Mouse (Mus musculus) hindbrain, embryonic 14.5 days (tissue): ENCODE results near the gene Atp1b1. TPM values are rescaled to one million over a fixed set of nuclear protein-coding genes. Genes with fewer than 3 reads are reported as not detected.

Source experiments
- ATAC-seq: fragments of 200-750 bp; cut with Nextera tagmentation; 2 replicates; pipeline ENCODE4 v1.8.0; 2017; ENCODE audit warnings: moderate number of reproducible peaks, mild to moderate bottlenecking, moderate TSS enrichment, moderate library complexity; ENCODE audit not compliant: low FRiP score
- DNase-seq: peaks from one replicate; pipeline ENCODE4 v3.0.0-alpha.2; 2015; ENCODE audit warnings: low spot score
- H3K27ac ChIP-seq: fragments of 300-500 bp; sonication (generic); 2 replicates; pipeline ENCODE4 v1.5.1; 2014; ENCODE audit warnings: mild to moderate bottlenecking, moderate library complexity
- H3K27me3 ChIP-seq: fragments of 300-500 bp; sonication (generic); 2 replicates; pipeline ENCODE4 v1.6.1; 2014; ENCODE audit warnings: mild to moderate bottlenecking, low read length, mixed read lengths; ENCODE audit not compliant: control insufficient read depth, insufficient read depth
- H3K36me3 ChIP-seq: fragments of 300-500 bp; sonication (generic); replicated peaks from 2 replicates; pipeline ENCODE4 v1.6.1; 2014; ENCODE audit not compliant: control insufficient read depth, insufficient read depth
- H3K4me1 ChIP-seq: fragments of 300-500 bp; sonication (generic); replicated peaks from 2 replicates; pipeline ENCODE4 v1.6.1; 2014; ENCODE audit warnings: antibody characterized with exemption, low read length, mixed read lengths; ENCODE audit not compliant: control insufficient read depth, insufficient read depth
- H3K4me2 ChIP-seq: fragments of 300-500 bp; sonication (generic); replicated peaks from 2 replicates; pipeline ENCODE4 v1.6.1; 2014; ENCODE audit warnings: mild to moderate bottlenecking, moderate library complexity
- H3K4me3 ChIP-seq: fragments of 300-500 bp; sonication (generic); replicated peaks from 2 replicates; pipeline ENCODE4 v1.5.1; 2014; ENCODE audit warnings: mild to moderate bottlenecking, low read length
- H3K9ac ChIP-seq: fragments of 300-500 bp; sonication (generic); 2 replicates; pipeline ENCODE4 v1.6.1; 2014
- H3K9me3 ChIP-seq: fragments of 300-500 bp; sonication (generic); 2 replicates; pipeline ENCODE4 v1.6.1; 2016; ENCODE audit warnings: low read length; ENCODE audit not compliant: control insufficient read depth
- WGBS: fragments of 180-500 bp; shearing (Covaris S2); extraction: QIAGEN DNeasy Blood & Tissue Kit; methylation state at CpG from one replicate; pipeline ENCODE4 v1.1.7; 2014; 5-methylcytosine and 5-hydroxymethylcytosine counted together
- polyA plus RNA-seq: library from polyadenylated mRNA; unstranded; fragments of >200 nt; fragmentation: Nextera tagmentation; extraction: Ambion mirVana; gene quantifications from 2 replicates; pipeline ENCODE4 v1.2.1, GENCODE M21; 2014

Gene Atp1b1
- polyA plus RNA-seq: 237 and 333 TPM in 2 replicates

DNA sequence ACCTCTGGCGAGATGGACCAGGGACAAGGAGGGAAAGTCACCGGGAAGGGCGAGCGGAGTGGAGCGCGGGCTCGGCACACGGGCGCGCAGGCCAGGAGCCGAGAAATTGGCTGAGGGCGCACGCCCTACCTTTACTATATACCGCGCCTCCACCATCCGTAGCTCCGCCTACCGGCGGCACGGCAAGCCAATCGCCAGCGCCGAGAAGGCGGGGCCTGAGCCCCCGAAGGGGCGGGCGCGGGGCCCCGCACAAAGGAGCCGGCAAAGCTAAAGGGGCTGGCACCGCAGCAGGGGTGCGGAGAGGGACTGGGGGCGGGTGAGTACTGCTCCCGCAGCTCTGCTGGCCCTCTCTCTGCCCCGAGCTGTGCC lies at the start of gene Atp1b1:
Atp1b1 (minus strand) TSS at position 111 of the 369 bp plus-strand sequence.
- under 1% methylated on average over 34 of the region's 35 CpGs for WGBS
- peak; percentile 95 for ATAC-seq
- DNase-seq: peak; percentile 92

DNA sequence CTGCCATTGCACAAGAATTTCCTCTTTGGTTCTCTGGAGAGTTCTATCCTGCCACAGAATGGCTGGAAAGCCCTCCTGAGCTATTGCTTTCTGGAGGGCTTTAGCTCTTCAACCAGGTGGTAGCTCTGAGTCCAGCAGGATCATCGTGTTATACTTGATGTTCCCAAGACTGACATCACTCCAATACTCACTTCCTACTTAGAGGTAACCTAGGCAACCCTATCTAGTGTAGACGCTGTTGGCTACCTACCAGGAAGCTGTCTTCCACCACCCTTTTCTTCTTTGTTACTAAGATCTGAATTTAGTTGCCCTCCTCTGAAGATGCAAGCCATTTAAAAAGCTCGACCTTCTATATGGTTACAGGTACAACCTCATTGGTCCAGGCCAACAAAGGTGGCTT lies 46.9 kb upstream of the Atp1b1 start:
- WGBS: 85% methylated on average over 3 of the region's 3 CpGs
- no peak for ATAC-seq
- Histone ChIP-seq H3K9ac (no peak overlapping the region), H3K4me2 (no peak overlapping the region), H3K4me1 (no peaks in the 10 kb centered on the region), H3K4me3 (no peak overlapping the region), H3K36me3 (no peaks in the 10 kb centered on the region), H3K27me3 (no peaks in the 10 kb centered on the region), H3K9me3 (no peaks in the 10 kb centered on the region), H3K27ac (no peak overlapping the region)
- no peak for DNase-seq

More for the DNA sequence above, at the start of gene Atp1b1:
- peak within 1 kb of the TSS; percentile 82 for H3K4me2 ChIP-seq
- no peaks in the 10 kb centered on the region for H3K27me3 ChIP-seq
- peak within 1 kb of the TSS; percentile 97 for H3K27ac ChIP-seq
- peak within 1 kb of the TSS; percentile 92 for H3K9ac ChIP-seq
- no peaks in the 10 kb centered on the region for H3K9me3 ChIP-seq
- peak within 1 kb of the TSS; percentile 87 for H3K4me3 ChIP-seq
- peaks cover 46% of the 10 kb centered on the region for H3K4me1 ChIP-seq
- H3K36me3 ChIP-seq: peaks cover 6% of the 10 kb centered on the region; the same call in 1 of the 2 replicates

DNA sequence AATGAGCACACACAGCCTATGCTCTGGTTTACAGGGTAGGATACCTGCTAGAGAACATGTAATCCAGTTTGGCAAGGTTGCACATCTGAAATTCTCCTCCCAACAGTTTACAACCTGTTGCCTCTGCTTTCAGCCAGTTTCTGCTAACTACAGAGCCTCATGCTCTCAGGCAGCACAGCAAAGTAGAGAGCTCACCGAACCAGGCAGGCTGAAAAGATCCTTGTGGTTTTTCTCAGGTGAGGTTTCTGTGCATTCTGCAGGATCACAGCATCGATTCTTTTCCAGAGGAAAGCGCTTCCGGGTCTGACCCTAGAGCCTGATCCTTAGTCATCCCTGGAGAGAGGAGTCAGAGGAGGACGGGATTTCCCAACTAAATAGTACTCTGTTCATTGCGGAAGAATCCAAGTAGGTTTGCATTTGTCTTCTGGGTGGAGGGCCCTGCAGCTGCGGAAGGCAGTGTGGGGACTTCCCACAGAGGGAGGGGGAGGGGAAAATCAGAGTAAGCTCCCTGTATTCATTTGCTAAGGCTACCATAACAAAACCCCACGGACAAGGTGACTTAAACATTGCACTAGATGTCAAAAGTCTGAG lies 45.1 kb upstream of the Atp1b1 start:
- H3K36me3 ChIP-seq: no peaks in the 10 kb centered on the region
- H3K27me3 ChIP-seq: no peaks in the 10 kb centered on the region
- no peak for ATAC-seq
- H3K4me1 ChIP-seq: no peaks in the 10 kb centered on the region
- H3K4me2 ChIP-seq: no peak overlapping the region
- no peak for DNase-seq
- 53% methylated on average over 8 of the region's 8 CpGs for WGBS
- no peaks in the 10 kb centered on the region for H3K9me3 ChIP-seq
- H3K9ac ChIP-seq: no peak overlapping the region
- no peak overlapping the region for H3K27ac ChIP-seq
- no peak overlapping the region for H3K4me3 ChIP-seq

DNA sequence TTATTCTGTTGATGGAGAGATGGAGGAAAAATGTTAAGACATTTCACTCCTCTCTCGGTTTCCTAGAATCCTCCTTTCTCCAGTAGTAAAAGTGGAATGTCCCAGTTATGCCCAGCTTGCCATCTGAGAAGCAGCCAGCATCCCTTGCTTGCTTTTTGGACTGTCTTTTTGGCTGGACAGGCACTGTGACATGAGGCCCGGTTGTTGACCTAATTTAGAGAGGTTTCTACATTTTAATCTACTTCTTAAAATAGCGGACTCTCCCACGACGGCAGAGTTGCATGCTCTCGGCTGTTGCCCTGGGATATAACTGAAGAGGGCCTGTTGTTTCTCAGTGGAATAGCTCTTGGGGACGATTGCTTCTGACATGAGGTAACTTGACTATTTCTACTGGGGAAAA lies 44.1 kb upstream of the Atp1b1 start:
- Histone ChIP-seq H3K9ac (no peak overlapping the region), H3K4me3 (no peak overlapping the region), H3K4me2 (no peak overlapping the region), H3K27me3 (no peaks in the 10 kb centered on the region), H3K36me3 (no peaks in the 10 kb centered on the region), H3K4me1 (no peaks in the 10 kb centered on the region), H3K27ac (no peak overlapping the region), H3K9me3 (no peaks in the 10 kb centered on the region)
- DNase-seq (no peak), ATAC-seq (no peak)
- whole genome bisulfite sequencing: 86% methylated on average over 7 of the region's 7 CpGs

DNA sequence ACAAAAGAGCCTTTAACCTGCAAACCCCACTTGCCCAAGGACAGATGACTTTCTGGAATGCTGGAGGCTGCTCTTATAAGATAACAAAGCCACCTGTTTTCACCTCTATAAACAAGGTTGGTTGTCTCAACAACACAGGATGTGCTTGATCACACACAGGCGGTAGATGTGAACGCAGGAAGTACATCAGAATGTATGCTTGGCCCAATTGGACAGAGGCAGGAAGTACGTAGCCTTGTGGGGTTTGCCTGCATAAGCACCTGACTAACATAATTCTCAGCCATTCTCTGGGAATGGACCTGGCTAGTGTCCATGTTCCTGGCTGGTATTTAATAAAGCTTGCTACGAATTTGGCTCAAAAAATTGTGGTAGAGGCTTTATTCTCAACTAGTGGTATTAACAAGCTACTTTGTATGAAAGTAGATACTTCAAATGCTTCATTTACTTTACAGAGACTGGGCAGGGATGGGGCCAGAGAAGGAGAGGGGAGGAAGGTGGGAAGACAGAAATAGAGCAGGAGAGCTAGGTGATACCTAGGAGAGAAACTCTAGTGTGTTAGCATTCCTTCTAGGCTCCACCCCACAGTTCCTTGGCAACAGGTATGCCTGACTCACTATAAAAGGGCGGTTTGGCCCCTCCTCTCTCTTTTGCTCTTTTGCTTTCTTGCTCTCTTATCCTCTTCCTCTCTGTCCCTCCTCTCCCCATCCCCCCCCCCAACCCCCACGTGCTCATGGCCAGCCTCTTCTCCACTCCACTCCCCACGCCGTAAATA lies 36.8 kb upstream of the Atp1b1 start:
- no peaks in the 10 kb centered on the region for H3K36me3 ChIP-seq
- no peaks in the 10 kb centered on the region for H3K27me3 ChIP-seq
- no peak overlapping the region for H3K4me2 ChIP-seq
- ATAC-seq: no peak
- no peak for DNase-seq
- H3K9me3 ChIP-seq: no peaks in the 10 kb centered on the region
- no peak overlapping the region for H3K9ac ChIP-seq
- H3K4me1 ChIP-seq: no peaks in the 10 kb centered on the region
- no peak overlapping the region for H3K4me3 ChIP-seq
- no peak overlapping the region for H3K27ac ChIP-seq
- 70% methylated on average over 8 of the region's 8 CpGs for WGBS

DNA sequence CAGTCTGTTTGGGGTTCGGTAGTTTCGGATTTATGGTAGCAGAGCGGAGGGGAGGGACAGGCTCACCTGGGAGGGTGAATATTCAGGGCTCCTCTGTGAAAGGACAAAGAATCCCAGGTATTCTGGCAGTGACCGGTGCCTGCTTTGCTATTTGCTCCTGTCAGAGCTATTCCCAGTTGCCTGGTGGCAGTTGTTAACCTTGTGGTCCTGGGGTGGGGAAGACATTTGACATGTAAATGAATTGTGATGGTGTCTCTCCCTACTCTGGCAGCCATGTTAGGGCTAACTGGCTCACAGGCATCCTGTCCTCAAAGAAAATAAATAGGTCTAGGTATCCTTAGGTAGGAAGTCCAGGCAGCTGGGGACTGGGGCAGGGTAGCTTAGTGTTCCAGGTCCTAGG lies 36.1 kb upstream of the Atp1b1 start:
- ATAC-seq (no peak), DNase-seq (no peak)
- Histone ChIP-seq H3K9ac (no peak overlapping the region), H3K27me3 (no peaks in the 10 kb centered on the region), H3K36me3 (no peaks in the 10 kb centered on the region), H3K4me1 (no peaks in the 10 kb centered on the region), H3K4me3 (no peak overlapping the region), H3K9me3 (no peaks in the 10 kb centered on the region), H3K4me2 (no peak overlapping the region), H3K27ac (no peak overlapping the region)
- WGBS: 60% methylated on average over 4 of the region's 4 CpGs

DNA sequence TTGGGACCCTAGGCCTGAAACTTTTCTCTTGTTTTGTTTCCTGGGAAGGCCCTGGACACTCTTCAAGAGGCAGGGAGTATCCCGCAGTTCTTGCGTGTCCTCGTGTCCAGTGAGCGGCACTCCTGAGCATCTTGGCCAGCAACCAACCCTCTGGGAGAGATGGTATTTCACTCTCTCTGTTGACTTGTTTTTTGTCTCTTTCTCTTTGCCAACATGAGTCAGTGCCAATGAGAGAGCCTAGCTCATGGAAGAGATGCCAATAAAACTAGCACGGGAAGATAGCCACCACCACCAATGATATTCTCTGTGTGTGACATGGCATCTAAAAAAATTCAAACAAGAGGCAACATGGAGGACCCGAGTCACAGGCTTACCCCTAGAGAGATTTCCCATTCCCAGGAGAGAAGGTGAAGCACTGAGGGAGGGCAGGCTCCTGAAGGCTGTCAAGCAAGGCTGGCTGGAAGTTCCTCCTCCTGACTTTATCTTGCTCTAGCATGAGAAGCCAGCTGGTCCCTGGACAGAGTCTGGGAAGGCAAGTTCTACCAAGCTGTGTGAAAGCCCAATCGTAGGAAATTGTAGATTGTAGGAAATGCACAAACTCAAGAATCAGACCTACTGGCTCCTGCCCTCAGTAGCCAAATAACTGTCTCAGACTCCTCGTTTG lies 35.0 kb upstream of the Atp1b1 start:
- Histone ChIP-seq H3K4me2 (no peak overlapping the region), H3K4me1 (no peaks in the 10 kb centered on the region)
- WGBS: 77% methylated on average over 8 of the region's 8 CpGs

DNA sequence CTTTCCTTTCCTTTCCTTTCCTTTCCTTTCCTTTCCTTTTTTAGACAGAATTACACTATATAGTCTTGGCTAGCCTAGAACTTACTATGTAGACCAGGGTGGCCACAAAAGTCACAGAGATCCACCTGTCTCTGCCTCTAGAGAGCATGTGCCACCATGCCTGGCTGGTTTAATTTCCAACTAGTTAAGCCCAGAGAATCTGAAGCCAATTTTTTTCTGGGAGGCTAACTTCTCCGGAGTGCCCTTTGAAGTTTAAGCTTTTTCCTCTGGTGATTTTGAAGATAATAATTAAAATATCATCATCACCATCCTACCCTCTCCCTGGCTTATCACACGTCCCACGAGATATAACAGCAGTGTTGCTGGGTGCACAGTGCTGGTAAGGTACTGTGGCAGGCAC lies 34.3 kb upstream of the Atp1b1 start:
- no peaks in the 10 kb centered on the region for H3K4me1 ChIP-seq
- H3K9ac ChIP-seq: no peak overlapping the region
- WGBS: 94% methylated on average over 3 of the region's 3 CpGs
- no peaks in the 10 kb centered on the region for H3K9me3 ChIP-seq
- H3K4me3 ChIP-seq: no peak overlapping the region
- ATAC-seq (no peak), DNase-seq (no peak)
- no peak overlapping the region for H3K27ac ChIP-seq
- no peaks in the 10 kb centered on the region for H3K27me3 ChIP-seq
- no peaks in the 10 kb centered on the region for H3K36me3 ChIP-seq
- no peak overlapping the region for H3K4me2 ChIP-seq

More for the DNA sequence above, 35.0 kb upstream of the Atp1b1 start:
- no peak overlapping the region for H3K27ac ChIP-seq
- no peaks in the 10 kb centered on the region for H3K9me3 ChIP-seq
- DNase-seq (no peak), ATAC-seq (no peak)
- H3K27me3 ChIP-seq: no peaks in the 10 kb centered on the region
- no peaks in the 10 kb centered on the region for H3K36me3 ChIP-seq
- H3K9ac ChIP-seq: no peak overlapping the region
- no peak overlapping the region for H3K4me3 ChIP-seq

DNA sequence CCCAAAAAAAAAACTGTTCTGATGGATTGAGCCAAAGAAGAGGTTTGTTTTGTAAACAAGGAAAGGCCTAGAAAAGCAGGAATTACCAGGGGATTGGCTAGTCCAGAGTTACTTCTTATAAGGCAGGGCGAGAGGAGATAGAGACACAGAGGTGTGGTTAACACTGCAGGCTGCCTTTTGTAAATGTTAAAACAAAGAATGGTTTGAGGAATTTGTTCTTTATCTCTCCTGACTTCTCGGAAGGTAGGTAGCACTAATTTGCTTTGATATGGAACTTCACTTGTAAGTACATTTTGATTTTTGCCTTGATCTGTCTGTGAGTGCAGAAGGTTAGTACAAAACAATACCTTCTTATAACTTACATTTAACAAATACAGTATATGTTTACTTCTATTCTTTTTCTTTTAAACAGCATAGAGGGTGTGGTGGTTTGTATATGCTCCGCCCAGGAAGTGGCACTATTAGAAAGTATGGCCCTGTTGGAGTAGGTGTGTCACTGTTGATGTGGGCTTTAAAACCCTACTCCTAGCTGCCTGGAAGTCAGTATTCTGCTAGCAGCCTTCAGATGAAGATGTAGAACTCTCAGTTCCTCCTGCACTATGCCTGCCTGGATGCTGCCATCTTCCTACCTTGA lies 31.9 kb upstream of the Atp1b1 start:
- Histone ChIP-seq H3K27ac (no peak overlapping the region), H3K36me3 (no peaks in the 10 kb centered on the region), H3K4me2 (no peak overlapping the region), H3K27me3 (no peaks in the 10 kb centered on the region), H3K4me1 (no peaks in the 10 kb centered on the region), H3K9me3 (no peaks in the 10 kb centered on the region), H3K4me3 (no peak overlapping the region), H3K9ac (no peak overlapping the region)
- 86% methylated on average over 3 of the region's 3 CpGs for WGBS
- ATAC-seq: no peak
- DNase-seq: no peak
